Mouse (Mus musculus) E14TG2a.4 (cell line): ENCODE data around the gene Hist1h4d.

Experiments
- CTCF ChIP-seq: conservative IDR thresholded peaks from 2 replicates; pipeline ENCODE4 v1.5.1; 2014; ENCODE audit warnings: low read length
- NANOG ChIP-seq: IDR thresholded peaks from 2 replicates; pipeline ENCODE4 v1.6.1; 2014; ENCODE audit warnings: borderline replicate concordance, low read length, mixed read lengths
- POU5F1 ChIP-seq: IDR thresholded peaks from 2 replicates; pipeline ENCODE4 v1.6.1; 2014; ENCODE audit warnings: low read length, borderline replicate concordance

DNA sequence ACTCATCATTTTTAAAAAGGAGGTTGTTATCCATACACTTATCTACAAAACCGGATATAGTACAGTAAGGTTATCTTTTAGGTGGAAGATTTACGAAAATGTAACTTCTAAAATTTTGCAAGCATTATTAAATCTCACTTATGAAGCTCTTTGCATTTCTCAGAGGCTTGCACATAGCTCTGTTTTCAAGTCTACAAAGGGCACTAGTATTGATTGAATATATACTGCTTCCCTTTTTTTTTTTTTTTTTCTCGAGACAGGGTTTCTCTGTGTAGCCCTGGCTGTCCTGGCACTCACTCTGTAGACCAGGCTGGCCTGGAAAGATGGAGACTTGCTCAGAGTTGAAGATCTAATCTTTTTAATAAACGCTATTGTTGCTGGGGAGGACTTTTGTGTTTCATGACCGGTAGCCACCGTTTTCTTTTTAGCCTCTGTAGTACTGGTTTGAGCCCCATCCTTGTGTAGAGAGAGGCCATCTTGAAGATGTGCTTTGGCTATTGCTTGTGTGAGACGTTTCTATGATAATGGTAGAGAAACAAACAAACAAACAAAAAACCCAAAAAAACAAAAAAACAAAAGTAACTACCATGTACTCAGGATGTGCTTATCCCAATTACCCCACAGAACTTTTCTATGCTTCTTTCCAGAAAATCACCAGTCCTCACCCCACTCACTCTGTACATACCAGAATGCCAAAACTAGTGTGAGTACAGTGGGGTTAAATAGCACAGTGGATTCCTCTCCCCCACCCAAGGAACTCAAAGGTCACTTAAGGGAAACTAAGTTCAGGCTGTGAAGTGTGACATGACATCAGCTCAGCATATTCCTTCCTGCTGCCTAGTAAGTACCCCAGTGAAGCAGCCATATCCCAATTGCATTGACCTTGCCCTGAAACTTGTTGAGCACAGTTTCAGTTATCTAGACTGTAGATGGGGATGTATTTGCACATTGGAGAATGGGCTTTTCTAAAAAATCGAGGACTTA, 29.2 kb upstream of the Hist1h4d start:
- TF ChIP-seq CTCF: no peak
- no peak for TF ChIP-seq POU5F1
- TF ChIP-seq NANOG: no peak
